Mouse (Mus musculus): ENCODE measurements around the gene Lamb3. TPM values are rescaled to one million over a fixed set of nuclear protein-coding genes. Genes with fewer than 3 reads are reported as not detected.

Lamb3 gene
- polyA plus RNA-seq, 1 experiment = 1.0 TPM

- DNase-seq (ENCODE audit: extremely low spot score in 1 of 2, low spot score in 1 of 2) = peak in 1 of 2 experiments; percentile 62
Measured at GRCm38 (mm10) chr1:193376478-193377134, 169.1 kb downstream of the Lamb3 start.

- no peak for DNase-seq (ENCODE audit: extremely low spot score in 1 of 2, low spot score in 1 of 2)
Measured at GRCm38 (mm10) chr1:193379634-193380033, 172.1 kb downstream of the Lamb3 start.

GRCm38 (mm10) chr1:193380877-193381276, 173.4 kb downstream of the Lamb3 start:
- peak in 1 of 2 experiments; percentile 26 for DNase-seq (ENCODE audit: extremely low spot score in 1 of 2, low spot score in 1 of 2)

GRCm38 (mm10) chr1:193381597-193382404, 174.3 kb downstream of the Lamb3 start:
- peak in 1 of 2 experiments; percentile 64 for DNase-seq (ENCODE audit: extremely low spot score in 1 of 2, low spot score in 1 of 2)

- no peak for DNase-seq (ENCODE audit: extremely low spot score in 1 of 2, low spot score in 1 of 2)
Measured at GRCm38 (mm10) chr1:193382435-193382834, 174.9 kb downstream of the Lamb3 start.

- peak in 1 of 2 experiments; percentile 63 for DNase-seq (ENCODE audit: extremely low spot score in 1 of 2, low spot score in 1 of 2)
Measured at GRCm38 (mm10) chr1:193382841-193383462, 175.5 kb downstream of the Lamb3 start.

- DNase-seq (ENCODE audit: extremely low spot score in 1 of 2, low spot score in 1 of 2) = peak; percentile 53 to 91
Measured at GRCm38 (mm10) chr1:193386136-193386535, 178.6 kb downstream of the Lamb3 start.

- DNase-seq (ENCODE audit: extremely low spot score in 1 of 2, low spot score in 1 of 2) = no peak
Measured at GRCm38 (mm10) chr1:193387241-193387640, 179.7 kb downstream of the Lamb3 start.

GRCm38 (mm10) chr1:193389505-193389904, 182.0 kb downstream of the Lamb3 start:
- no peak for DNase-seq (ENCODE audit: extremely low spot score in 1 of 2, low spot score in 1 of 2)

GRCm38 (mm10) chr1:193390004-193390403, 182.5 kb downstream of the Lamb3 start:
- DNase-seq (ENCODE audit: extremely low spot score in 1 of 2, low spot score in 1 of 2) = no peak

- DNase-seq (ENCODE audit: extremely low spot score in 1 of 2, low spot score in 1 of 2) = no peak
Measured at GRCm38 (mm10) chr1:193392266-193392665, 184.8 kb downstream of the Lamb3 start.

Other genes starting within 250 kb of the Lamb3 start
- 6.3 and 6.5 TPM in 2 replicates for gene Syt14, start 171.9 kb upstream of the Lamb3 start, polyA plus RNA-seq (2012; rRNA removed)
- gene Diexf, start 77.4 kb upstream of the Lamb3 start, polyA plus RNA-seq (2012; rRNA removed) = 17.9 and 18.5 TPM in 2 replicates
- 0.84 and 1.9 TPM in 2 replicates for gene Irf6, start 54.6 kb upstream of the Lamb3 start, polyA plus RNA-seq (2012; rRNA removed)
- 3.6 and 4.8 TPM in 2 replicates for gene A130010J15Rik, start 39.7 kb upstream of the Lamb3 start, polyA plus RNA-seq (2012; rRNA removed)
- 1.00 and 1.6 TPM in 2 replicates for gene Traf3ip3, start 6.0 kb upstream of the Lamb3 start, polyA plus RNA-seq (2012; rRNA removed)
- gene Hsd11b1, start 56.4 kb downstream of the Lamb3 start, polyA plus RNA-seq (2012; rRNA removed) = 18.0 and 21.0 TPM in 2 replicates
- gene G0s2, start 65.5 kb downstream of the Lamb3 start, polyA plus RNA-seq (2012; rRNA removed) = 21.5 and 22.6 TPM in 2 replicates
- gene Camk1g, start 162.6 kb downstream of the Lamb3 start, polyA plus RNA-seq (2012; rRNA removed) = 28.4 and 35.9 TPM in 2 replicates